Mouse (Mus musculus) lung, embryonic 14.5 days (tissue): ENCODE results near the gene Elk4. TPM values are rescaled to one million over a fixed set of nuclear protein-coding genes. Genes with fewer than 3 reads are reported as not detected.

Experiments
- ATAC-seq: fragments of 200-750 bp; cut with Nextera tagmentation; 2 replicates; pipeline ENCODE4 v1.8.0; 2017; ENCODE audit warnings: mild to moderate bottlenecking, moderate TSS enrichment, moderate library complexity; ENCODE audit not compliant: insufficient read depth
- DNase-seq: peaks from one replicate; pipeline ENCODE4 v3.0.0-alpha.2; 2015
- H3K27ac ChIP-seq: fragments of 300-500 bp; sonication (generic); 2 replicates; pipeline ENCODE4 v1.5.1; 2014; ENCODE audit warnings: low read depth, mild to moderate bottlenecking, moderate library complexity
- H3K27me3 ChIP-seq: fragments of 300-500 bp; sonication (generic); 2 replicates; pipeline ENCODE4 v1.6.1; 2014; ENCODE audit warnings: low read length, control low read depth; ENCODE audit not compliant: insufficient read depth
- H3K36me3 ChIP-seq: fragments of 300-500 bp; sonication (generic); 2 replicates; pipeline ENCODE4 v1.6.1; 2014; ENCODE audit warnings: control low read depth; ENCODE audit not compliant: insufficient read depth
- H3K4me1 ChIP-seq: fragments of 300-500 bp; sonication (generic); 2 replicates; pipeline ENCODE4 v1.6.1; 2014; ENCODE audit warnings: antibody characterized with exemption, control low read depth; ENCODE audit not compliant: insufficient read depth
- H3K4me2 ChIP-seq: fragments of 300-500 bp; sonication (generic); 2 replicates; pipeline ENCODE4 v1.6.1; 2014; ENCODE audit warnings: mild to moderate bottlenecking
- H3K4me3 ChIP-seq: fragments of 300-500 bp; sonication (generic); 2 replicates; pipeline ENCODE4 v1.5.1; 2014; ENCODE audit warnings: low read depth, low read length
- H3K9ac ChIP-seq: fragments of 300-500 bp; sonication (generic); 2 replicates; pipeline ENCODE4 v1.6.1; 2014
- H3K9me3 ChIP-seq: fragments of 300-500 bp; sonication (generic); 2 replicates; pipeline ENCODE4 v1.6.1; 2016; ENCODE audit warnings: low read depth, low read length, control low read depth
- CTCF ChIP-seq: IDR thresholded peaks from 2 replicates; pipeline ENCODE4 v1.5.1; 2016; ENCODE audit warnings: antibody characterized with exemption, low read depth
- WGBS: fragments of 180-500 bp; shearing (Covaris S2); extraction: QIAGEN DNeasy Blood & Tissue Kit; methylation state at CpG from one replicate; pipeline ENCODE4 v1.1.7; 2014; 5-methylcytosine and 5-hydroxymethylcytosine counted together
- polyA plus RNA-seq: library from polyadenylated mRNA; unstranded; fragments of >200 nt; fragmentation: Nextera tagmentation; extraction: Ambion mirVana; gene quantifications from 2 replicates; pipeline ENCODE4 v1.2.1, GENCODE M21; 2014

The Elk4 gene
- polyA plus RNA-seq, 1 experiment from 2014 or later: 41.3 TPM

DNA sequence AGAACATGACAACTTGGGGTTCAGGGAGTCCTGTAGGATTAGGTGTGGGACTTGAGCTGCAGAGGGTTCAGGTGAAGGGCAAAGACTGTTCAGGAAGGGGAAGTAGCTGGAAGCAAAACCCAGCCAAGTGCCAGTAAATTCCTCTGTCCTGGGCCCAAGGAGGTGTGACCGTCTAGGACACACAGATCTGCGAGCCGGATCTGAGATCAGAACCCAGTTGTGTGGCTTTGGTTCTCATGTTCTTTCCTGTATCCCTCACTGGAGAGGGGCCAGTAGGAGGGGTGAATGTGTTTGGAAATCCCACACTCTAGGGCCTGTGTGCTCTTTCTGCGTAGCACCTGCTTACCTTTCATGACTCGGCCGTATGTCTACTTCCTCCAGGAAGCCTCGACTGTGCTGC is 40.1 kb upstream of the Elk4 start:
- no peak for ATAC-seq
- Histone ChIP-seq H3K4me1 (0 out of 2 replicates have a peak, but pooled peaks cover 6% of the 10 kb centered on the region), H3K9me3 (no peaks in the 10 kb centered on the region), H3K9ac (no peak overlapping the region), H3K27ac (no peak overlapping the region), H3K4me2 (no peak overlapping the region), H3K4me3 (no peak overlapping the region), H3K36me3 (no peaks in the 10 kb centered on the region), H3K27me3 (peaks cover 40% of the 10 kb centered on the region)
- DNase-seq: no peak
- 52% methylated on average over 7 of the region's 7 CpGs for WGBS
- no peak for TF ChIP-seq CTCF

DNA sequence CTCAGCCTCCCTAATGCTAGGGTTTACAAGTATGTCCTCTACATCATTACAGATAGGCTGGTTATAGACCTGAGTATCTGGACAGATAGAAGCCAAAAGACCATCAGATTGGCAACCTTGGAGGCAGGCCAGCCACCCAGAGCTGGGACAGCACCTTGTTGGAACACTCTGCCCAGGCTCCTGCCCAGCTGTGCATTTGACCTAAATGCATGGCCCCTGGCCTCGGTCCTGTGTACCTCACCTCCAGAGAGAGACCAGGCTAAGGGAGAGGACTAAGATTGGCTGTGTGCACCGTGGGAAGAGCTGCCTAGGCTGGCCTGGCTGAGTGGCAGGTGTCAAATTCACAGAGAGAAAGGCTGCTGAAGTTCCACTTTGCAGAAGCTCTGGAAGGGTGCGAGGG is 38.9 kb upstream of the Elk4 start:
- no peak overlapping the region for H3K27ac ChIP-seq
- 42% methylated on average over 3 of the region's 3 CpGs for WGBS
- DNase-seq (no peak), ATAC-seq (no peak)
- no peaks in the 10 kb centered on the region for H3K9me3 ChIP-seq
- no peak overlapping the region for H3K4me3 ChIP-seq
- H3K36me3 ChIP-seq: no peaks in the 10 kb centered on the region
- H3K4me2 ChIP-seq: no peak overlapping the region
- H3K4me1 ChIP-seq: 0 out of 2 replicates have a peak, but pooled peaks cover 10% of the 10 kb centered on the region
- H3K27me3 ChIP-seq: peaks cover 28% of the 10 kb centered on the region
- no peak for TF ChIP-seq CTCF
- H3K9ac ChIP-seq: no peak overlapping the region

DNA sequence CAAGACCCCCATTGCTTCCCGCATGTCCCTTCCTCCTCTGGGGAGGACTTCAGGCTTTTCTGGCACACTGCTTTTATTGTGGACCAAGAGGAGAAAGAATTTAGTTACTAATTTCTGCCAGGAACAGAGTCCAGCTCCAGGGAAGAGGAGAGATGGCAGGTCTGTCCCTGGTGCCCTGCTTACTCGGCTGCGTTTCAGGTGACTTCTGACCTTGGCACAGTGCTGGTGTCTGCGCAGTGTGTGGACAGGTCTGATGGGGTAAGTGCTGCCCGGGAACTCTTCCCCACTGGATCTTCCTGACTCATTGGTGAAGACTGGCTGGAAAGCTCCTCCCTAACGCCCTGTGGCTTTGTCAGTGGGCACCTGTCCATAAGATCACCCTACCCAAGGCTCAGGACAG is 38.4 kb upstream of the Elk4 start:
- 59% methylated on average over 6 of the region's 6 CpGs for WGBS
- no peaks in the 10 kb centered on the region for H3K36me3 ChIP-seq
- no peak overlapping the region for H3K27ac ChIP-seq

DNA sequence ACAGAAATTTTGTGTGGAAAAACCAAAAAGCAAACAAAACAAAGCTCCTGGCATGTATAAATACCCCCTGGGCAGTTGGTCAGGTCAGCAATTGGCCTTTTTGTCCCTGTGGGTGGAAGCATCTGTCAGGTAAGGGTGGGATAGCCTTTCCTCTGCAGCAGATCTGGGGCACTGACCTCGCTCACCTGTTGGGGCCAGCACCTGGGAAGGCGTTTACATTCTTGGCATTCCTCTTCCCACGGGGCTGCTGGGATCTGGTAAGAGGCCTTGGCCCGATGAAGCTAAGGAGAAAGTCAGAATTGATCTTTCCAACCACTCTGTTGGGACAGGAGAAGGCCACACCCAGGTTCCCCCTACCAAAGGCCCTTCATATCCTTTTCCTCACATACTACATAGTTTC is 37.6 kb upstream of the Elk4 start:
- 0 out of 2 replicates have a peak, but pooled peaks cover 10% of the 10 kb centered on the region for H3K4me1 ChIP-seq
- no peak overlapping the region for H3K4me2 ChIP-seq
- DNase-seq (no peak), ATAC-seq (no peak)
- no peaks in the 10 kb centered on the region for H3K9me3 ChIP-seq
- no peak overlapping the region for H3K27ac ChIP-seq
- WGBS: 39% methylated on average over 4 of the region's 4 CpGs
- H3K36me3 ChIP-seq: no peaks in the 10 kb centered on the region
- H3K9ac ChIP-seq: no peak overlapping the region
- H3K4me3 ChIP-seq: no peak overlapping the region
- peaks cover 15% of the 10 kb centered on the region for H3K27me3 ChIP-seq
- TF ChIP-seq CTCF: no peak

More for the DNA sequence above, 38.4 kb upstream of the Elk4 start:
- TF ChIP-seq CTCF: no peak
- no peak for ATAC-seq
- H3K4me3 ChIP-seq: no peak overlapping the region
- H3K27me3 ChIP-seq: peaks cover 24% of the 10 kb centered on the region
- 0 out of 2 replicates have a peak, but pooled peaks cover 10% of the 10 kb centered on the region for H3K4me1 ChIP-seq
- H3K4me2 ChIP-seq: no peak overlapping the region
- no peak overlapping the region for H3K9ac ChIP-seq
- DNase-seq: no peak
- no peaks in the 10 kb centered on the region for H3K9me3 ChIP-seq

DNA sequence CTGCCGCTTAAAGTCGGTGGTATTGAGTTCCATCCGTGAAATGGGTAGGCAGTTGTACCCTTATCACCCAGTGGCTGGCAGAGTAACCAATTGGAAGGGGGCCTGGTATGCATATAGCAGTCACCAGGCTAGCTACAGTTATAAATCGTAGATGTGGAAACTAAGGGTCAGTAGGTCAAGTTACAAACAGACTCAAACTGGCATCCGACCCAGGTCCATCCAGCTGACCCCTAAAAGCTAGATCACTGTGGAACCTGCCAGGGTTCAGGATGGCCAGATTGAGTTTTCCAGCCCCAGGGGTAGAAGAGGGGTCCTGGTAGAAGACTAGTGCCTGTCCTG is 37.1 kb upstream of the Elk4 start:
- no peak for ATAC-seq
- WGBS: 39% methylated on average over 5 of the region's 5 CpGs
- no peaks in the 10 kb centered on the region for H3K36me3 ChIP-seq
- H3K4me2 ChIP-seq: no peak overlapping the region
- no peak overlapping the region for H3K9ac ChIP-seq
- TF ChIP-seq CTCF: no peak
- no peak overlapping the region for H3K27ac ChIP-seq
- no peak for DNase-seq
- 0 out of 2 replicates have a peak, but pooled peaks cover 11% of the 10 kb centered on the region for H3K27me3 ChIP-seq
- no peak overlapping the region for H3K4me3 ChIP-seq
- no peaks in the 10 kb centered on the region for H3K9me3 ChIP-seq
- 0 out of 2 replicates have a peak, but pooled peaks cover 10% of the 10 kb centered on the region for H3K4me1 ChIP-seq

DNA sequence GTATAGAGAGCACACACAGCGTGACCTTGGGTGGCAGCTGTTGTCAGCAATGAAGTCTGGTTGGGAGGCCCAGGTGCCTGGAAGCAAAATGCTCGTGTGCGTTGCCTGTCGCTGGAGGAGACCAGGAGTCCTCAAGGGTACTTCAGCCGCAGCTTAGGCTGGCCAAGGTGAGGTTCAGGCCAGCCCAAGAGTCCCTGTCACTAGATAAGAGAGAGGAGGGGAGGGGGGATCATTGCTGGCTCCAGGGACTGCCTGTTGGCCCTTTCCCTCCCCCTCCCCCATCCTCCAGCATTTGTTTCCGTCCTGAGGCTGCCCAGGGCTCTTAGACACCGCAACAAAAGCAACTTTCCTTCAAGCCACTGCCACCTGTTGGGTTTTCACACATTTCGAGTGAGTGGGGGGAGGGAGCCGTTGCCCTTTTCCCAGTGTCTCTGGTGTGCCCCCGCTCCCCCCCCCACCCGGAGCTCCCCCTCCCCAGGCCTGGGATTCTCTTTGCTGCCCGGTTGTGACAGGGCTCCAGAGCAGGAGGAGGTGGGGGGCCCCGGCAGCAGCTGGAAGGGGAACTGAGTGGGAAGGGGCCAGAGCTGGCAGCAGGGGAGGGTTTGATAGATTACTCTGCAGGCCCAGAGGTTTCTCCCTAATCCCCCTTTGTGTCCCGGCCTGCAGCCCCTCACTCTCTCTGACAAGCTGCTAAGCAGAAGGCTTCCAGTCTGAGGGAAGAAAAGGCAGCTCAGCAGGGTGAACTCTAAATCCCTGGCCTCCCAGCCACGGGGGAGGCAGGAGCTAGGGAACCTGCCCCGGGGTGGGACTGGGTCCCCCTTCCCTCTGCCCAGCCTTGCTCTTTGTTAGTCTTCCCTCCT is 36.5 kb upstream of the Elk4 start:
- H3K27me3 ChIP-seq: 0 out of 2 replicates have a peak, but pooled peaks cover 5% of the 10 kb centered on the region
- no peak for TF ChIP-seq CTCF
- 9% methylated on average over 16 of the region's 16 CpGs for WGBS
- H3K9ac ChIP-seq: no peak overlapping the region
- DNase-seq: no peak
- no peaks in the 10 kb centered on the region for H3K36me3 ChIP-seq
- H3K4me1 ChIP-seq: 0 out of 2 replicates have a peak, but pooled peaks cover 10% of the 10 kb centered on the region
- ATAC-seq: 0 out of 2 replicates have a peak, but pooled peaks have one; percentile 19
- H3K4me2 ChIP-seq: peak overlapping the region; percentile 33; the same call in 1 of the 2 replicates
- no peak overlapping the region for H3K27ac ChIP-seq
- no peak overlapping the region for H3K4me3 ChIP-seq
- no peaks in the 10 kb centered on the region for H3K9me3 ChIP-seq

DNA sequence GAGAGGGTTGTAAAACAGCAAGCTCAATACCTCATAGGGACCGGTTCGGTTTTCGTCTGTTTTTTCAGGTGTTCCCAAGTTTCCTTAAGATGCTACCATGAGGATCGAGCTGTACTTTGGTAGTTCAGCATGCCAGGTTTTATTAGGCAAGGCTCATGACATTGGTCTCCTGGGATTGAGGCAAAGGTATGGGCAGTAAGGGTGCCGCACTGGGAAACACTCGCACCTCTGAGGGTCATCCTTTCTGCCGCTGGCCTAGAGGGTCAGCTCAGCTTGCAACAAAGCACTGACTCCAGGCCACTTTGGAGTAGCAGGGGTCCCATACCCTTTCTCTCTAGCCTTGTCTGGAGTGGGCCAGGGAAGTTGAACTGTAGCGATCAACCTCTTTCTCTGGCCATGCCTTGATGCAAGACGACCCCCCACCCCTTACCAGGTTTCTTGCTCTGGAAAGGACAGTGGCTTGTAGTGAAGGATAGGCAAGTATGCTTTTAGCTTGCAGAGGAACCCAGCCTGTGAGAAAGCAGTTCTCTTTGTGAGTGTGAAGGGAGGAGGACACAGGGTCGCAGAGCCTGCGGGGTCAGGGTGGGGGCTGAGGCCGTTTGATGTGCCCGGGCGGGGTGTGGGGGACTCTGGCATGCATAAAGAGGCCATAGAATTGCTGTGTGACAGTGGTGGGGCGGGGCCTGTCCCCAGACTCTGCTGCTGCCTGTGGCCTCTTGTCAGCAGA is 35.5 kb upstream of the Elk4 start:
- Histone ChIP-seq H3K27me3 (0 out of 2 replicates have a peak, but pooled peaks cover 4% of the 10 kb centered on the region), H3K27ac (no peak overlapping the region), H3K9ac (no peak overlapping the region), H3K4me2 (no peak overlapping the region), H3K36me3 (no peaks in the 10 kb centered on the region), H3K9me3 (no peaks in the 10 kb centered on the region), H3K4me1 (0 out of 2 replicates have a peak, but pooled peaks cover 10% of the 10 kb centered on the region), H3K4me3 (no peak overlapping the region)
- ATAC-seq (no peak), DNase-seq (no peak)
- no peak for TF ChIP-seq CTCF
- WGBS: 29% methylated on average over 15 of the region's 15 CpGs
